Mouse (Mus musculus): ENCODE measurements around the gene Cutal. TPM values are rescaled to one million over a fixed set of nuclear protein-coding genes. Genes with fewer than 3 reads are reported as not detected.

Cutal gene
- total RNA-seq, 2 experiments from 2014 or later: 0.23 to 0.93 TPM

- intact Hi-C loops (cut with DNase I): no loop called here
- H3K4me3 ChIP-seq: no peak overlapping the region
- no peak overlapping the region for H3K27ac ChIP-seq
- TF ChIP-seq CTCF (IDR thresholded peaks at IDR 0.05): no peak
- no peak for DNase-seq (ENCODE audit: extremely low spot score in 1 of 2, low spot score in 2 of 2)
Measured at GRCm38 (mm10) chr2:34895503-34896113, 21.4 kb downstream of the Cutal start.

- Histone ChIP-seq H3K27ac (no peak overlapping the region), H3K4me3 (no peak overlapping the region)
- intact Hi-C loops (cut with DNase I): no loop called here
- no peak for TF ChIP-seq CTCF (IDR thresholded peaks at IDR 0.05)
- no peak for DNase-seq (ENCODE audit: extremely low spot score in 1 of 2, low spot score in 2 of 2)
Measured at GRCm38 (mm10) chr2:34896821-34897460, 22.7 kb downstream of the Cutal start.

GRCm38 (mm10) chr2:34897820-34898219, 23.6 kb downstream of the Cutal start:
- intact Hi-C loops (cut with DNase I): no loop called here
- Histone ChIP-seq H3K27ac (no peak overlapping the region), H3K4me3 (no peak overlapping the region)
- peak; percentile 61 for TF ChIP-seq CTCF (IDR thresholded peaks at IDR 0.05)
- DNase-seq (ENCODE audit: extremely low spot score in 1 of 2, low spot score in 2 of 2): no peak

- no peak for TF ChIP-seq CTCF (IDR thresholded peaks at IDR 0.05)
- no peak for DNase-seq (ENCODE audit: extremely low spot score in 1 of 2, low spot score in 2 of 2)
- Histone ChIP-seq H3K4me3 (no peak overlapping the region), H3K27ac (no peak overlapping the region)
- intact Hi-C loops (cut with DNase I): no loop called here
Measured at GRCm38 (mm10) chr2:34899682-34900081, 25.5 kb downstream of the Cutal start.

- no peak overlapping the region for H3K4me3 ChIP-seq
- DNase-seq (ENCODE audit: extremely low spot score in 1 of 2, low spot score in 2 of 2): no peak
Measured at GRCm38 (mm10) chr2:34900412-34900811, 26.2 kb downstream of the Cutal start.

GRCm38 (mm10) chr2:34901726-34902125, 27.5 kb downstream of the Cutal start:
- intact Hi-C loops (cut with DNase I): no loop called here
- H3K4me3 ChIP-seq: no peak overlapping the region

More at GRCm38 (mm10) chr2:34900412-34900811, 26.2 kb downstream of the Cutal start:
- no peak overlapping the region for H3K27ac ChIP-seq
- TF ChIP-seq CTCF (IDR thresholded peaks at IDR 0.05): no peak
- intact Hi-C loops (cut with DNase I): no loop called here

GRCm38 (mm10) chr2:34902731-34903130, 28.5 kb downstream of the Cutal start:
- no peak overlapping the region for H3K27ac ChIP-seq
- DNase-seq (ENCODE audit: extremely low spot score in 1 of 2, low spot score in 2 of 2): no peak
- H3K4me3 ChIP-seq: no peak overlapping the region
- intact Hi-C loops (cut with DNase I): no loop called here
- no peak for TF ChIP-seq CTCF (IDR thresholded peaks at IDR 0.05)

More at GRCm38 (mm10) chr2:34901726-34902125, 27.5 kb downstream of the Cutal start:
- DNase-seq (ENCODE audit: extremely low spot score in 1 of 2, low spot score in 2 of 2): no peak
- TF ChIP-seq CTCF (IDR thresholded peaks at IDR 0.05): no peak
- H3K27ac ChIP-seq: no peak overlapping the region

GRCm38 (mm10) chr2:34903191-34903590, 29.0 kb downstream of the Cutal start:
- no peak for DNase-seq (ENCODE audit: extremely low spot score in 1 of 2, low spot score in 2 of 2)
- no peak for TF ChIP-seq CTCF (IDR thresholded peaks at IDR 0.05)
- intact Hi-C loops (cut with DNase I): no loop called here
- H3K27ac ChIP-seq: no peak overlapping the region
- no peak overlapping the region for H3K4me3 ChIP-seq

- Histone ChIP-seq H3K4me3 (peak overlapping the region; percentile 43; the same call in 1 of the 2 replicates), H3K27ac (no peak overlapping the region; the same call in 1 of the 2 replicates)
- DNase-seq (ENCODE audit: extremely low spot score in 1 of 2, low spot score in 2 of 2): no peak
- no peak for TF ChIP-seq CTCF (IDR thresholded peaks at IDR 0.05)
- intact Hi-C loops (cut with DNase I): loop anchor here (2.0 kb wide), 2 partner anchors 33 to 77 kb away; partner anchors contain the start of gene Fbxw2
Measured at GRCm38 (mm10) chr2:34903652-34904405, 29.6 kb downstream of the Cutal start.

- TF ChIP-seq CTCF (IDR thresholded peaks at IDR 0.05): no peak
- DNase-seq (ENCODE audit: extremely low spot score in 1 of 2, low spot score in 2 of 2): peak; percentile 95 to 97
- intact Hi-C loops (cut with DNase I): loop anchor here (2.0 kb wide), 2 partner anchors 34 to 78 kb away; partner anchors contain the start of gene Fbxw2
- Histone ChIP-seq H3K4me3 (peak overlapping the region; percentile 43), H3K27ac (peak overlapping the region; percentile 63)
Measured at GRCm38 (mm10) chr2:34904849-34905542, 30.8 kb downstream of the Cutal start.

- Histone ChIP-seq H3K27ac (no peak overlapping the region), H3K4me3 (no peak overlapping the region)
- no peak for TF ChIP-seq CTCF (IDR thresholded peaks at IDR 0.05)
- intact Hi-C loops (cut with DNase I): no loop called here
- DNase-seq (ENCODE audit: extremely low spot score in 1 of 2, low spot score in 2 of 2): no peak
Measured at GRCm38 (mm10) chr2:34906426-34906825, 32.2 kb downstream of the Cutal start.

Measured in left cerebral cortex, adult 2 months (tissue).